Mouse (Mus musculus) intestine, embryonic 14.5 days (tissue): ENCODE data around the gene Pomt1. TPM values are rescaled to one million over a fixed set of nuclear protein-coding genes. Genes with fewer than 3 reads are reported as not detected.

Experiments
- ATAC-seq: fragments of 200-750 bp; cut with Nextera tagmentation; replicated peaks from 2 replicates; pipeline ENCODE4 v1.8.0; 2017; ENCODE audit warnings: low read depth, moderate number of reproducible peaks, moderate TSS enrichment, moderate library complexity; ENCODE audit not compliant: low FRiP score, low TSS enrichment
- DNase-seq: peaks from one replicate; pipeline ENCODE4 v3.0.0-alpha.2; 2018; ENCODE audit warnings: low spot score
- H3K27ac ChIP-seq: fragments of 300-500 bp; sonication (generic); 2 replicates; pipeline ENCODE4 v1.5.1; 2014; ENCODE audit warnings: low read depth, mild to moderate bottlenecking, control low read depth
- H3K27me3 ChIP-seq: fragments of 300-500 bp; sonication (generic); replicated peaks from 2 replicates; pipeline ENCODE4 v1.6.1; 2014; ENCODE audit warnings: low read length, control low read depth; ENCODE audit not compliant: control insufficient read depth, insufficient read depth
- H3K36me3 ChIP-seq: fragments of 300-500 bp; sonication (generic); 2 replicates; pipeline ENCODE4 v1.6.1; 2014; ENCODE audit warnings: low read length, control low read depth; ENCODE audit not compliant: control insufficient read depth, insufficient read depth
- H3K4me1 ChIP-seq: fragments of 300-500 bp; sonication (generic); replicated peaks from 2 replicates; pipeline ENCODE4 v1.6.1; 2014; ENCODE audit warnings: low read length, control low read depth, mixed read lengths; ENCODE audit not compliant: control insufficient read depth, insufficient read depth
- H3K4me2 ChIP-seq: fragments of 300-500 bp; sonication (generic); 2 replicates; pipeline ENCODE4 v1.6.1; 2014; ENCODE audit warnings: low read length
- H3K4me3 ChIP-seq: fragments of 300-500 bp; sonication (generic); 2 replicates; pipeline ENCODE4 v1.5.1; 2014; ENCODE audit warnings: low read depth, low read length, control low read depth, mixed read lengths
- H3K9ac ChIP-seq: fragments of 300-500 bp; sonication (generic); 2 replicates; pipeline ENCODE4 v1.6.1; 2014; ENCODE audit warnings: mild to moderate bottlenecking, low read length
- H3K9me3 ChIP-seq: fragments of 300-500 bp; sonication (generic); 2 replicates; pipeline ENCODE4 v1.6.1; 2016; ENCODE audit warnings: low read length, control low read depth; ENCODE audit not compliant: control insufficient read depth
- WGBS: fragments of 180-500 bp; shearing (Covaris S2); extraction: QIAGEN DNeasy Blood & Tissue Kit; methylation state at CpG from one replicate; pipeline ENCODE4 v1.1.7; 2014; 5-methylcytosine and 5-hydroxymethylcytosine counted together
- polyA plus RNA-seq: library from polyadenylated mRNA; unstranded; fragments of >200 nt; fragmentation: Nextera tagmentation; extraction: Ambion mirVana; gene quantifications from 2 replicates; pipeline ENCODE4 v1.2.1, GENCODE M21; 2014

Gene Pomt1
- polyA plus RNA-seq, 1 experiment from 2014 or later, result 26.9 TPM

DNA sequence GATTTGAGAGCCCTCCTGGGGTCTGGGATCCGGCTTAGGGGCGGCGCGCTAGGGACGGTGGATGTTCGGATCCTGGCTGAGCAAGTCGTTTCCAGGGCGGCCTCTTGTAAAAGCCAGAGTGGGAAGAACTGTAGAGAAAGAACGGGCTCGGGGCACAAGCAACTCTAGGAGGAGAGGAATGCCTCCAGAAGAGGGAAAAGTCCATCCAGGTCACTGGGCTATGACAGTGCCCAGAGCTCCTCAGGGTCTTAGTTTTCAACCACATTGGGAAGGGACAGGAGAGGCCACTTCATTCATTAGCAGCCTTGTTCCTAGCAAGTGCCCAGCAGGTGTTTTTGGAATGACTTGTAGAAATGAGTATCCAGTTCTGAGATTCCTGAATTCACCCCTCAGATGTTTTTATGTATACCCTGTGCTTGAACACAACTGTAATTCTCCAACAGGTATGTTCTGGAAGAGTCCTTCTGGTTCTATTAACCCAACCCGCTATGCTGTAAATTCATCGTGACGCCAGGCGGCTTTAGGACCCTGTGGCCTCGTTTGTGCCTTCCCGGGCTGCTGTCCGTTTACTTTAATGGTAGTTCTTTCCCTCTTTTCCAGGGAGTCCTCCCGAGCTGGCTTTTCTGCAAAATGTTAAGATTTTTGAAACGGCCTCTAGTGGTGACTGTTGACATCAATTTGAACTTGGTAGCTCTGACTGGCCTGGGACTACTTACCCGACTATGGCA is 534 bp downstream of the Pomt1 start:
- DNase-seq (peak; percentile 70), ATAC-seq (peak; percentile 45; the same call in 1 of the 2 replicates)
- Histone ChIP-seq H3K36me3 (peaks cover 24% of the 10 kb centered on the region), H3K9ac (peak overlapping the region; percentile 72), H3K9me3 (no peaks in the 10 kb centered on the region), H3K27ac (peak overlapping the region; percentile 84), H3K4me2 (peak overlapping the region; percentile 94), H3K4me1 (peaks cover 12% of the 10 kb centered on the region), H3K4me3 (peak overlapping the region; percentile 72), H3K27me3 (no peaks in the 10 kb centered on the region)
- under 1% methylated on average over 20 of the region's 20 CpGs for WGBS

DNA sequence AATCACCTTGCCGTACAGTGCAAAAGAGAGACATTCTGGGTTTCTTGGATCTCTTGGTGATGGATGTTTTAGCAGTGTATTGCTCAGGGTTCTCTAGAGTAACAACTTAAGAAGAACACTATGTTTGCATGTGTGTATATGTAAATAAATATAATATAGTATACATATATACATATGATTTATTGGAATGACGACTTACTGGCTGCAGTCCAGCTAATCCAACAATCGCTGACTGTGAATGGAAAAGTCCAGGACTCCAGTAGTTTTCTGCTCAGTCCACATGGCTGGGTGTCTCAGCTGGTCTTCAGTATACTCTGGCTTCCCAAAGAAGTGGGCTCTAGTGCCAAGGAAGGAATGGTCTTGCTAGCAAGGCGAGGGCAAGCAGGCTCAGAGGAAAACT is 1.2 kb downstream of the Pomt1 start:
- peaks cover 22% of the 10 kb centered on the region for H3K36me3 ChIP-seq
- ATAC-seq, result no peak; the same call in 1 of the 2 replicates
- H3K9me3 ChIP-seq, result no peaks in the 10 kb centered on the region
- peaks cover 12% of the 10 kb centered on the region for H3K4me1 ChIP-seq
- peak overlapping the region; percentile 72 for H3K4me3 ChIP-seq
- peak overlapping the region; percentile 72 for H3K9ac ChIP-seq
- no peaks in the 10 kb centered on the region for H3K27me3 ChIP-seq
- peak overlapping the region; percentile 84; the same call in 1 of the 2 replicates for H3K27ac ChIP-seq
- H3K4me2 ChIP-seq, result peak overlapping the region; percentile 94
- WGBS, result 29% methylated on average over 4 of the region's 4 CpGs
- DNase-seq, result no peak

DNA sequence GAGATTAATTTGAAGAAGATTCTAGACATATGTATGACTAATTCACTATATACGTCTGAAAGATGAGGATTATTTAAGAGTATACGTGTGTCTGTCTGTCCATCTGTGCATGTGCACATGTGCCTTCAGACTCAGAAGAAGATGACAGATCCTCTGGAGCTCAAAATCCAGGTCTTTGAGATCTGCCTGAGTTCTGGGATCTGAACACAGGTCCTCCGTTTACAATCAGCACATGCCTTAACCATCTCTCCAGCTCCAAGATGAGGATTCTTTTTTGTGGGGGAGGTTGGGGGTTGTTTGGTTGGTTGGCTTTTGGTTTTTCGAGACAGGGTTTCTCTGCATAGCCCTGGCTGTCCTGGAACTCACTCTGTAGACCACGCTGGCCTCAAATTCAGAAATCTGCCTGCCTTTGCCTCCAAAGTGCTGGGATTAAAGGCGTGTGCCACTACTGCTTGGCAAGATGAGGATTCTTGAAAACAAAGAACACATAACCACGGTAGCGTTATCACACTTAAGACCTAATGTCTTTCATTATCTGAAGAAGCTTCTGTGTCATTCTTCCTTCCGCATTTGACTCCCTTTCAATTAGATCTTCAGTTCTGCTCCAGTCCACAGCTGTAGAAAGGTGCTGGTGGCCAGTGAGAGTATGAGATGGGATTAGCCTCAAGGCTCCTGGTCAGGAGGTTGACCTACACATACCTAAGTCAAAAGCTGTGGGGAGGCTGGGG is 2.5 kb downstream of the Pomt1 start:
- 89% methylated on average over 9 of the region's 9 CpGs for WGBS
- H3K9me3 ChIP-seq, result no peaks in the 10 kb centered on the region
- DNase-seq (no peak), ATAC-seq (no peak)
- no peaks in the 10 kb centered on the region for H3K27me3 ChIP-seq
- H3K36me3 ChIP-seq, result peaks cover 22% of the 10 kb centered on the region
- no peak overlapping the region for H3K4me3 ChIP-seq
- H3K9ac ChIP-seq, result no peak overlapping the region
- H3K27ac ChIP-seq, result no peak overlapping the region
- peaks cover 12% of the 10 kb centered on the region for H3K4me1 ChIP-seq
- H3K4me2 ChIP-seq, result no peak overlapping the region

DNA sequence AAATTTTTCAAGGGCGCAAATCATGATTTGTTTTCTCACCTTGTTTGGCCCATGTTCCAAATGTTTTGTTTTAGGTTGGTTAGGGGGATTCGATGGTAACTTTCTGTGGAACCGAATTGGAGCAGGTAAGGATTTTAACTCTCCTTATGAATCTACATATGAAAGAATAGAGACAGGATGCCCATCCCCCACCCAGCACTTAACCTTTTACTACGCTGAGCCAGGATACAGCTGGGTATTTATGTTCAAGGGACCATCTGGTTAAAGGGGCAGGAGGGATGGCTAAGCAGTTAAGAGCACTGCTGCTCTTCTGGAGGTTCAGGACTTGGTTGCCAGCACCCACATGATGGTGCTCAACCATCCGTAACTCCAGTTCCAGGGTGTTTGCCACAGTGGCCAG is 4.2 kb downstream of the Pomt1 start:
- Histone ChIP-seq H3K36me3 (peaks cover 38% of the 10 kb centered on the region), H3K4me2 (no peak overlapping the region), H3K9me3 (no peaks in the 10 kb centered on the region), H3K9ac (no peak overlapping the region), H3K4me1 (peaks cover 6% of the 10 kb centered on the region), H3K27me3 (no peaks in the 10 kb centered on the region), H3K4me3 (no peak overlapping the region), H3K27ac (no peak overlapping the region)
- WGBS, result 76% methylated on average over 5 of the region's 5 CpGs
- no peak for DNase-seq
- ATAC-seq, result no peak

DNA sequence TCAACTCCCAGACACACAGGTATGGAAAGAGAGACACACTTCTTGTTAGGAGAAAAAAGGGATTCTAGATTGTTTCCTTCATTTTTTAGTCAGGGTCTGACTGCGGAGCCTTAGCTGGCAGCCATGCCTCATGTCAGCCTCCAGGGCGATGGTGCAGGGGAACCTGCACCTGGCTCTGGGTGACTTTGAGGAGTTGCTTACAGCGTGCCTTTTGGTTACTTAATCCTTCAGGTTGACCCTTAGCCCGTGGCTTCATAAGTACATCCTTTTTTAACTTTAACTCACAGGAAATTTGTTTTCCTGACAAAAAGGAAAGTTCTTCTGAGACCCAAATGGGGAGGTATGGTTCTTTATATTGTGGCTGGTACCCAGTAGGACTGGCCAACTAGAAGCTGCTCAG is 6.6 kb downstream of the Pomt1 start:
- WGBS, result 88% methylated on average over 4 of the region's 4 CpGs
- Histone ChIP-seq H3K4me1 (no peaks in the 10 kb centered on the region), H3K36me3 (peaks cover 58% of the 10 kb centered on the region)

DNA sequence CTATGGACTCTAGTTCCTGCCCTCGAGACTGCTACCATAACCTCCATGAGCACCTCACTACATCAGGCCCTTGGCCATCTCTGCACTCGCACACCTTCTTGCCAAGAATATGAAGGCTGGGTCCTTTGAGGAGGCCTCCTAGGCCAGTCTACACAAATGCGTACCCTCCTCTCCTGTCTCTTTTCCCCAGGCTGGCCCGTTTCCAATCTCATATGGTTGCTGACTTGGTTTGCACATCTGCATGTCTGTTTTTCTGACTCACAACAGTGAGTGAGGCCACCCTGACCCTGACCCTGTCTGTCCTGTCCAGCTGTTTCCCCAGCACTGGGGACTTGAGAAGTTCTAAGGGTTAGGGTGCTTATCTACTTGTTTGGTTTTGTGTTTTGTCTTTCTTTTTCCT is 10.4 kb downstream of the Pomt1 start:
- ATAC-seq (no peak), DNase-seq (no peak)
- H3K27ac ChIP-seq, result no peak overlapping the region
- H3K9ac ChIP-seq, result no peak overlapping the region
- no peaks in the 10 kb centered on the region for H3K4me1 ChIP-seq
- no peak overlapping the region for H3K4me3 ChIP-seq
- peaks cover 87% of the 10 kb centered on the region for H3K36me3 ChIP-seq
- WGBS, result 79% methylated on average over 4 of the region's 4 CpGs
- no peak overlapping the region for H3K4me2 ChIP-seq
- no peaks in the 10 kb centered on the region for H3K9me3 ChIP-seq
- H3K27me3 ChIP-seq, result no peaks in the 10 kb centered on the region

More for the DNA sequence above, 6.6 kb downstream of the Pomt1 start:
- H3K4me2 ChIP-seq, result no peak overlapping the region
- DNase-seq (no peak), ATAC-seq (no peak)
- H3K9me3 ChIP-seq, result no peaks in the 10 kb centered on the region
- H3K4me3 ChIP-seq, result no peak overlapping the region
- H3K27ac ChIP-seq, result no peak overlapping the region
- H3K9ac ChIP-seq, result no peak overlapping the region
- H3K27me3 ChIP-seq, result no peaks in the 10 kb centered on the region

DNA sequence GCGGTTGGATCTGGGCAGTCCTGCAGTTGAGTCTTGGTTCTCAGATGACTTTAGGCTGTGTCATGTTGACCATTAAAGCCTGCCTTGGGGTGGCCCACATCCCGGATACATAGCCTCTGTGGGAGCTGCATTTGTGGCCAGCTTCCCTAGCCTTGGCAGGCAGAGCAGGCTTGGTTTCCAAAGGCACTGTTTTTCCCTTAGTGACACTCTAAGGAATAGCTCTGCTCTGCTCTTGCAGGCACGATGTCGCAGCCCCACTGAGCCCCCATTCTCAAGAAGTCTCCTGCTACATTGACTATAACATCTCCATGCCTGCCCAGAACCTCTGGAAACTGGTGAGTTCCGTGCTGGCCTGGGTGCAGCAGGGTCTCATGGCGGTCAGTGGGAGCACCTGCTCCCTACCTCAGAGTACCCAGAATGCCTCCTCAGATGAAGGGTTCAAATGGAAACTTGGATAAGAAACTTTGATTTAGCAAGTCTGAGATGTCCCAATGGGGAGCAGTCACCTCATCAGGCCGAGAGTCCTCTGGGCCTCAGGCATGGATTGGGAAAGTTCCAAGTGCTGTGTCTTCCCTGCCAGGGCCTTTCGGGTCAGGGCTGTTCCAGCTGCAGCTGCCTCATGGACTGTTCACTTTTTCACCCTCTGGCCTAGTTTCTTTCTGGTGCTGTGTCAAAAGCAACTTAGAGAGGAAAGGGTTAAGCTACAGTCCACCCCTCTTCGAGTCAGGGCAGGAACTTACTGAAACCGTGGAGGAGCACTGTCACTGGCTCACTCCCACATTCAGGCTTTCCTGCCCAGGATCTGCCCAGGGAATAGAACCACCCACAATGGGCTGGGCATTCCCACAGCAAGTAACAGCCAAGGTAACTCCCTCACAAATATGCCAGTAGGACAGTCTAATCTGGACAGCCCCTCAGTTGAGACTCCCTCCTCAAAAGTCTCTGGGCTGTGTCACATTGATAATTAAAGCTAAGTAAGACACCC is 12.3 kb downstream of the Pomt1 start:
- peaks cover 84% of the 10 kb centered on the region for H3K36me3 ChIP-seq
- H3K4me3 ChIP-seq, result no peak overlapping the region
- no peak overlapping the region for H3K9ac ChIP-seq
- ATAC-seq (no peak), DNase-seq (no peak)
- 77% methylated on average over 10 of the region's 10 CpGs for WGBS
- H3K27me3 ChIP-seq, result no peaks in the 10 kb centered on the region
- no peaks in the 10 kb centered on the region for H3K9me3 ChIP-seq
- H3K27ac ChIP-seq, result no peak overlapping the region
- no peak overlapping the region for H3K4me2 ChIP-seq
- no peaks in the 10 kb centered on the region for H3K4me1 ChIP-seq

DNA sequence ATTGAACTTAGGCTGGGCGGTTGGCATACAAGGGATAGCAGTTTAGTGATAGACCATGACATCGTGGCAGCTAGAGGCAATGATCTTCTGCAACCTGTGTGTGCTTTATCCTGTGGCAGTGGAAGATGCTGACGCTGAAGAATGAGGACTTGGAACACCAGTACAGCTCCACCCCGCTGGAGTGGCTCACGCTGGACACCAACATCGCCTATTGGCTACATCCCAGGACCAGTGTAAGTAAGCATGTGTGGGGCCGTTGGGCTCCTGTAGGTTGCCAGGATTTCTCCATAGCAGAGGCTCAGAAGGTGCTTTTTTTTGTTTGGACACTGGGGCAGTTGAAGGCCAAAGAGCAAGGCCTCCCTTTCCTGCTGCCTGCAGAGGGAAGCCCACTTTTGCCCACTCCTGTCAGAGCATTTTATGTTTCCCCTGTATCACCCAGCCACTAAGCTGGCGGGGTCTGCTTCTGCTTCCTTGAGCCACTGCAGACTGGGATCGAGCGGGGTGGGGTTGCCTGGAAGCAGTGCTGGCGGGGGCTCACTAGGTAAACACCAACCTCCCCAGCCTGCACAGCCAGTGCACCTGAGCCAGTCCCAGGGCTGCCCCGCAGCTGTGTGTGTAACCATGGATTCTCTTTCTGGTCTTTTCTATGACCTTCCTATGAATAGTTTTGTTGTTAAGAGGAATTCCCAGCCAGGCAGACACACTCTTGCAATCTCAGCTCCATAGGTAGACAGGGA is 15.6 kb downstream of the Pomt1 start:
- no peak overlapping the region for H3K27ac ChIP-seq
- H3K4me3 ChIP-seq, result no peak overlapping the region
- peaks cover 82% of the 10 kb centered on the region for H3K36me3 ChIP-seq
- 79% methylated on average over 12 of the region's 12 CpGs for WGBS
- ATAC-seq (no peak), DNase-seq (no peak)
- H3K4me2 ChIP-seq, result no peak overlapping the region
- H3K4me1 ChIP-seq, result no peaks in the 10 kb centered on the region
- H3K27me3 ChIP-seq, result no peaks in the 10 kb centered on the region
- no peak overlapping the region for H3K9ac ChIP-seq
- H3K9me3 ChIP-seq, result no peaks in the 10 kb centered on the region
